Mouse (Mus musculus): ENCODE data around the gene Stk11. TPM values are rescaled to one million over a fixed set of nuclear protein-coding genes. Genes with fewer than 3 reads are reported as not detected.
A peak's percentile ranks its signal among the peaks of the same experiment; 100 is the strongest.

The Stk11 gene
- total and polyA plus RNA-seq, 2 experiments from 2014 or later: 12.3 to 97.3 TPM

DNA sequence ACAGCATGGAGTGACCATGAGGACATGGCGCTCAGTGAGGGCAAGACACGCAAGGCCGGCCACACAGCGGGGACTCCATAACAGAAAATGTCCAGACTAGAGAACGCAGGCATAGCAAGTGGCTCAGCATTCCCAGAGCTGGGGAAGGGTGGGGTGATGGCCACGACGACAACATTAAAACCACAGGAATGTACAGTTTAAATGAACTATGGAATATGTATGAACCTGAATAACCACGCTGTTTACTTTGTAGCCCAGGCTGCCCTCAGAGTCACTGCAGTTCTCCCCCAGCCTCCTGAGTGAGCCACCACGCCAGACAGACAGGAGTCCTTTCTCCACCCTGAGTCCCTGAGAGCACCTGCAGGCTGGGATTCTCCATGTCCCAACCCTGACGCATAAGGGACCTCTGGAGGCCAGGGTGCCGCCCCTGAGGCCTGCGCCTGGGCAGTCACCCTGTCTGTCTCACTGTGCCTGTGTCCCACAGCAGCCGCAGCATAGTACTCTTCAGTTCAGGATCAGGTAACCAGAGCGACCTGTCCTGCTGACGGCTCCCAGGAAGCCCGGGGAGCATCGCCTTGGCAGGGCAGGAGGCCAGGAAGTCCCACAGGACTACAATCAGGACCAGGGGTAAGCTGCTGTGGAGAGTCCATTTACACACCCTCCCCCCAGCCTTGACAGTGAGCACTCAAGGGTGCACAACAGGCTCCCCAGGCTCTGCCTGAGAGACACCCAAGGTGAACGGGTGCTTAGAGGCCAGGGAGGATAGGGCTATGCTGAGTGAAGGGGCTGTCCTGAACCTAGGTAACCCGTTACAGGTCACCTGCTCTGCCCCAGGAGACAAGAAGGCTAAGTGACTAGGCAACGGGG, 42.7 kb upstream of the Stk11 start:
- DNase-seq (ENCODE audit: low spot score) (no peak), ATAC-seq (ENCODE audit: low FRiP score) (no peak)
- H3K27me3 ChIP-seq (ENCODE audit: insufficient read depth, low read length): no peaks in the 10 kb centered on the region
- no peak overlapping the region for H3K4me2 ChIP-seq (ENCODE audit: low read depth, low read length, poor library complexity, severe bottlenecking)
- no peaks in the 10 kb centered on the region for H3K4me1 ChIP-seq (ENCODE audit: insufficient read depth, low read length)
- no peaks in the 10 kb centered on the region for H3K9me3 ChIP-seq (ENCODE audit: low read length)
- H3K4me3 ChIP-seq (ENCODE audit: low read depth, low read length): no peak overlapping the region
- H3K27ac ChIP-seq (ENCODE audit: low read depth, low read length): no peak overlapping the region
- peaks cover 15% of the 10 kb centered on the region for H3K36me3 ChIP-seq (ENCODE audit: insufficient read depth, low read length)
- H3K9ac ChIP-seq (replicated peaks; ENCODE audit: low read length, poor library complexity, severe bottlenecking): no peak overlapping the region
- 84% methylated on average over 20 of the region's 20 CpGs for WGBS
- no peak for TF ChIP-seq CTCF (IDR thresholded peaks at IDR 0.05)

DNA sequence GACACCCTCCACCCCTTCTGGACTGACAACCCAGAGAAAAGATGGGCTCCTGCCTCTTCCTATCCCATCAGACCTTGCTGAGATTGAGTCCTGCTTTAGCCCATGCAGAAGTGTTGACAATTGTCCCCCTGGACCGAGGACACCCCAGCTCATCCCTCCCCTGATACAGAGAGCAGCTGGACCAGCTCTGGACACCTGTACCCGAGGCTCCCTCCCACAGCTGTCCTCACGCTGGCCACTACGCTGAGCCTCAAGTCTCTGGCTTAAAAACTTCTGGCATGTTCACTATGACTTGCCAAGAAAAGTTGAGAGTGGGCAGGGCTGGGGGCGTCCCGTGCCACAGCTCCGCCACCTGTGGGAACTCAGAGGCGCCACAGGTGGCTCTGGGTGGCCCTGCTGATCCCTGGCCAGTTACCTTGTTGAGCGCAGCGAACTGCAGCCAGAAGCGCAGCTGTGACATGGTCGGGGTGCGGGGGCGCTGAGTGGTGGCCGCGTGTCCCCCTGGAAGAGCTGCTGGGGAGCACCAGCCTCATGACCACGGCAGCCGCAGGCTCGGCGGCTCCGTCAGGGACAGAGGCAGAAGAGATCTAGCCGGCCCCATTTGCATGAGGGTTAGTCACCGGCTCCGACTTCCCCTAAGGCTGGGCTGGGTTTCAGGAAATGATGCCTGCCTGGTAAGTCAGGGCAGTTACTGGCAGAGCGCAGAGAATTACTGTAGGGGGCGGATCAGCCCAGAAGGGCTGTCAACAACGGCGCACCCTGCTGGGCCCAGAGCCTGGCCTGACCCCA, 40.6 kb upstream of the Stk11 start:
- no peak overlapping the region for H3K9ac ChIP-seq (replicated peaks; ENCODE audit: low read length, poor library complexity, severe bottlenecking)
- ATAC-seq (ENCODE audit: low FRiP score): no peak
- no peaks in the 10 kb centered on the region for H3K27me3 ChIP-seq (ENCODE audit: insufficient read depth, low read length)

DNA sequence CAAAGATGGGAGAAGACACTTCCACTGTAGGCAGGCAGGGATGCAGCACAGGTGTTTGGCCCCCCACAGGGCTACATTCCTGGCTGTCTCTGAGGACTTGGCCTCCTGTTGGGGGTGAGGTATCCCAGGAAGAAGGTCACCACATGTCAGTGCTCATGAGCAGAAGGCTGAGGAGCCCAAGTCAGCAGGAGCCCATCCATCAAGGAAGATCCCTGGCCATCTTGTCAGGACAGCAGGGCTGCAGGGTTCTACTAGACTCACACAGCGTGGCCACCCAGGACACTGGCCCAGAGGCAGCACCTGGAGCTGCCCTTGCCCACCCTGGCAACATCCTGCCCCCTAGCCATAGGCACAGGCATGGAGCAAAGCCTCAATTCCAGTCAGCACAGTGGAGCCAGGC, 39.7 kb upstream of the Stk11 start:
- Histone ChIP-seq H3K36me3 (ENCODE audit: insufficient read depth, low read length) (peaks cover 28% of the 10 kb centered on the region), H3K9me3 (ENCODE audit: low read length) (no peaks in the 10 kb centered on the region), H3K4me2 (ENCODE audit: low read depth, low read length, poor library complexity, severe bottlenecking) (no peak overlapping the region), H3K4me3 (ENCODE audit: low read depth, low read length) (no peak overlapping the region), H3K9ac (replicated peaks; ENCODE audit: low read length, poor library complexity, severe bottlenecking) (no peak overlapping the region), H3K27me3 (ENCODE audit: insufficient read depth, low read length) (no peaks in the 10 kb centered on the region), H3K4me1 (ENCODE audit: insufficient read depth, low read length) (no peaks in the 10 kb centered on the region), H3K27ac (ENCODE audit: low read depth, low read length) (no peak overlapping the region)
- no peak for TF ChIP-seq CTCF (IDR thresholded peaks at IDR 0.05)
- DNase-seq (ENCODE audit: low spot score) (no peak), ATAC-seq (ENCODE audit: low FRiP score) (no peak)
- WGBS: 63% methylated on average over 1 of the region's 1 CpGs

More for the DNA sequence above, 40.6 kb upstream of the Stk11 start:
- peak; percentile 28 for DNase-seq (ENCODE audit: low spot score)
- H3K4me2 ChIP-seq (ENCODE audit: low read depth, low read length, poor library complexity, severe bottlenecking): no peak overlapping the region
- H3K27ac ChIP-seq (ENCODE audit: low read depth, low read length): no peak overlapping the region
- H3K9me3 ChIP-seq (ENCODE audit: low read length): no peaks in the 10 kb centered on the region
- no peak overlapping the region for H3K4me3 ChIP-seq (ENCODE audit: low read depth, low read length)
- 23% methylated on average over 28 of the region's 28 CpGs for WGBS
- no peaks in the 10 kb centered on the region for H3K4me1 ChIP-seq (ENCODE audit: insufficient read depth, low read length)
- H3K36me3 ChIP-seq (ENCODE audit: insufficient read depth, low read length): peaks cover 20% of the 10 kb centered on the region
- TF ChIP-seq CTCF (IDR thresholded peaks at IDR 0.05): peak; percentile 29

DNA sequence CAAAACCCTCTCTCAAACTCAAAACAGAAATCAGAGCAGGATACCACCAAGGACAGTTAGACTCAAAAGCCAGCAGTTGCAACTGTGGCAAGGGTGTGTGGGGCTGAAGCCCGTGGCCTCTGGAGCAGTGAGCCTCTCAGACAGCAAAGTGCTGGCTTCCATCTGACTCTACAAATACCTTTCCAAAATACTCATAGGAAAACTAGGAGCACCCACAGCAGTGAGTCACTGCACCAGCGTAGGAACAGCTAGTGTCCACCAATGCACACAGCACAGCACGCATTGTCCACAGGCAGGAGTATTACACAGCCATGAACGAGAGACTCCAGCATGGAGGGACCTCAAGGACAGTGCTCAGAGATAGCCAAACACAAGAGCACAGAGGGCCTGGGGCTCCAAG, 39.2 kb upstream of the Stk11 start:
- peaks cover 33% of the 10 kb centered on the region for H3K36me3 ChIP-seq (ENCODE audit: insufficient read depth, low read length)
- H3K4me1 ChIP-seq (ENCODE audit: insufficient read depth, low read length): no peaks in the 10 kb centered on the region
- no peak overlapping the region for H3K4me2 ChIP-seq (ENCODE audit: low read depth, low read length, poor library complexity, severe bottlenecking)
- no peak for TF ChIP-seq CTCF (IDR thresholded peaks at IDR 0.05)
- H3K9me3 ChIP-seq (ENCODE audit: low read length): no peaks in the 10 kb centered on the region
- no peak overlapping the region for H3K9ac ChIP-seq (replicated peaks; ENCODE audit: low read length, poor library complexity, severe bottlenecking)
- H3K4me3 ChIP-seq (ENCODE audit: low read depth, low read length): no peak overlapping the region
- no peak overlapping the region for H3K27ac ChIP-seq (ENCODE audit: low read depth, low read length)
- H3K27me3 ChIP-seq (ENCODE audit: insufficient read depth, low read length): no peaks in the 10 kb centered on the region
- WGBS: 94% methylated on average over 4 of the region's 4 CpGs
- DNase-seq (ENCODE audit: low spot score) (no peak), ATAC-seq (ENCODE audit: low FRiP score) (no peak)

DNA sequence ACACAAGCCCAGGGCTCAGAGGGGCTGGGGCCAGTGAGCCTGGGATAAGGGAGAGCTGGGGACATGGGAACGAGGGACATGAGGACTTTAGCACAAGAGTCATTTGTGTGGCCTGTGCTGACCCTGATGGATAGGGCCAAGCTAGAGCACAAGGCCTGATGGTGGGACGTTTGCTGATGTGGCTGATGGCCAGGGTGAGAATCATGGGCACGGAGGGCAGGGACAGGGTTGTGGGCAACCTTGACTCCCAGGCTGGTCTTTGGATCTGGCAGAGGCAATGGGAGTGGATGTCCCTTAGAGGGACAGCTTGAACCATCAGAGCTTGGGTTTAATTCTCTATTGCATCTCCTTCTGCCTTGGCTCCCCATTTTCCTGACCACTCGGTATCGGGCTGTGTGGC, 38.3 kb upstream of the Stk11 start:
- ATAC-seq (ENCODE audit: low FRiP score) (no peak), DNase-seq (ENCODE audit: low spot score) (no peak)
- Histone ChIP-seq H3K4me1 (ENCODE audit: insufficient read depth, low read length) (no peaks in the 10 kb centered on the region), H3K27ac (ENCODE audit: low read depth, low read length) (no peak overlapping the region), H3K4me3 (ENCODE audit: low read depth, low read length) (no peak overlapping the region), H3K9me3 (ENCODE audit: low read length) (no peaks in the 10 kb centered on the region), H3K9ac (replicated peaks; ENCODE audit: low read length, poor library complexity, severe bottlenecking) (no peak overlapping the region), H3K36me3 (ENCODE audit: insufficient read depth, low read length) (peaks cover 35% of the 10 kb centered on the region), H3K27me3 (ENCODE audit: insufficient read depth, low read length) (no peaks in the 10 kb centered on the region), H3K4me2 (ENCODE audit: low read depth, low read length, poor library complexity, severe bottlenecking) (no peak overlapping the region)
- WGBS: 90% methylated on average over 5 of the region's 5 CpGs
- no peak for TF ChIP-seq CTCF (IDR thresholded peaks at IDR 0.05)

DNA sequence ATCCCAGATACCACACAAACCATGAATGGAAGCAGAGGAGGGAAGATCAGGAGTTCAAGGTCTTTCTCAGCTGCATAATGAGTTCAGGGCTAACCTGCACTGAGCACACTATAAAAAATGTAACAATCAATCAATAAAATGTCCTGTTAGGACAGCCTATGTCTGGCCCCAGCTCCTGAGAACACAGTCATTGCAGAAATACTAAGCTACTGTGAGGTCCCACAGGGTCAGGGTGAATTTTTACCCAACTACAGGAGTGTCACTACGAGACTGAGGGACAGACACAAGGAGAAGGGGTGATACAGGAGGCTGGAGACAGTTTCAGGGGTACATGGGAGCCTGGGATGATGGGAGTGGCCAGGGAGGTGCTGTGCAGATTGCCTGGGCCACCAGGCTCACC, 37.2 kb upstream of the Stk11 start:
- H3K4me1 ChIP-seq (ENCODE audit: insufficient read depth, low read length): no peaks in the 10 kb centered on the region
- H3K27me3 ChIP-seq (ENCODE audit: insufficient read depth, low read length): no peaks in the 10 kb centered on the region
- no peak overlapping the region for H3K4me2 ChIP-seq (ENCODE audit: low read depth, low read length, poor library complexity, severe bottlenecking)
- peaks cover 43% of the 10 kb centered on the region for H3K36me3 ChIP-seq (ENCODE audit: insufficient read depth, low read length)
- no peak overlapping the region for H3K4me3 ChIP-seq (ENCODE audit: low read depth, low read length)
- H3K9me3 ChIP-seq (ENCODE audit: low read length): no peaks in the 10 kb centered on the region
- TF ChIP-seq CTCF (IDR thresholded peaks at IDR 0.05): no peak
- ATAC-seq (ENCODE audit: low FRiP score) (no peak), DNase-seq (ENCODE audit: low spot score) (no peak)
- H3K9ac ChIP-seq (replicated peaks; ENCODE audit: low read length, poor library complexity, severe bottlenecking): no peak overlapping the region
- H3K27ac ChIP-seq (ENCODE audit: low read depth, low read length): no peak overlapping the region
- WGBS: 81% methylated on average over 1 of the region's 1 CpGs

Measured in midbrain, postnatal 0 days (tissue).